Mouse (Mus musculus) MEL (cell line): ENCODE measurements at regions not wholly inside any gene's neighbourhood (a gene's known extent, or its start where the extent isn't known, plus 50 kb on each side); places are given as distances from the start of the nearest gene placed in this dataset.

ENCODE experiments used
- DNase-seq: peaks from one replicate; pipeline ENCODE4 v3.0.0; 2011; ENCODE audit warnings: low read depth, low spot score
- H3K27ac ChIP-seq: 2 replicates; pipeline ENCODE4 v1.5.1; 2012; ENCODE audit warnings: low read depth, mild to moderate bottlenecking, control low read depth, low read length, moderate library complexity; ENCODE audit not compliant: control insufficient read depth
- H3K27me3 ChIP-seq, 2 experiments: fragments of 150-350 bp in 1 of 2; sonication (generic) in 1 of 2; 2 replicates each; pipeline ENCODE4 v1.6.1; 2012; ENCODE audit warnings: low read length in 2 of 2, mild to moderate bottlenecking in 2 of 2, improper control_type of control experiment in 1 of 2, moderate library complexity in 1 of 2; ENCODE audit not compliant: insufficient read depth in 2 of 2, control insufficient read depth in 1 of 2
- H3K36me3 ChIP-seq, 2 experiments: 2 replicates each; pipeline ENCODE4 v1.6.1; 2012 to 2014; ENCODE audit warnings: low read length in 2 of 2, improper control_type of control experiment in 1 of 2, inconsistent platforms in 1 of 2, mild to moderate bottlenecking in 1 of 2; ENCODE audit not compliant: insufficient read depth in 2 of 2, control insufficient read depth in 1 of 2
- H3K4me1 ChIP-seq, 2 experiments: fragments of 150-350 bp in 1 of 2; sonication (generic) in 1 of 2; 2 replicates each; pipeline ENCODE4 v1.6.1; 2012; ENCODE audit warnings: low read length in 2 of 2, improper control_type of control experiment in 1 of 2, mild to moderate bottlenecking in 1 of 2; ENCODE audit not compliant: insufficient read depth in 2 of 2, control insufficient read depth in 1 of 2
- H3K4me3 ChIP-seq, 2 experiments: fragments of 150-350 bp in 1 of 2; sonication (generic) in 1 of 2; 2 replicates each; pipeline ENCODE4 v1.5.1; 2012; ENCODE audit warnings: low read depth in 2 of 2, low read length in 2 of 2, mild to moderate bottlenecking in 2 of 2, moderate library complexity in 2 of 2, control low read depth in 1 of 2, improper control_type of control experiment in 1 of 2; ENCODE audit not compliant: control insufficient read depth in 1 of 2, insufficient read depth in 1 of 2
- H3K79me2 ChIP-seq: 2 replicates; pipeline ENCODE4 v1.6.1; 2012; ENCODE audit warnings: mild to moderate bottlenecking, low read length, moderate library complexity; ENCODE audit not compliant: control insufficient read depth, poor library complexity, insufficient read depth
- H3K9ac ChIP-seq: 2 replicates; pipeline ENCODE4 v1.6.1; 2012; ENCODE audit warnings: low read depth, mild to moderate bottlenecking, control low read depth, low read length, moderate library complexity; ENCODE audit not compliant: control insufficient read depth, poor library complexity, severe bottlenecking
- H3K9me3 ChIP-seq: fragments of 150-350 bp; sonication (generic); replicated peaks from 2 replicates; pipeline ENCODE4 v1.6.1; 2012; ENCODE audit warnings: mild to moderate bottlenecking, low read length, improper control_type of control experiment, moderate library complexity; ENCODE audit not compliant: insufficient read depth
- CHD1 ChIP-seq: IDR thresholded peaks from 2 replicates; pipeline ENCODE4 v1.6.1; 2012; ENCODE audit warnings: low read depth, mild to moderate bottlenecking, inconsistent platforms, low read length, improper control_type of control experiment
- CHD2 ChIP-seq: IDR thresholded peaks from 2 replicates; pipeline ENCODE4 v1.6.1; 2011; ENCODE audit warnings: low read length, improper control_type of control experiment
- E2F4 ChIP-seq: IDR thresholded peaks from 2 replicates; pipeline ENCODE4 v1.6.1; 2011; ENCODE audit warnings: low read depth, low read length, improper control_type of control experiment, borderline replicate concordance
- ELF1 ChIP-seq: IDR thresholded peaks from 2 replicates; pipeline ENCODE4 v1.6.1; 2014; ENCODE audit warnings: low read depth, mild to moderate bottlenecking, inconsistent platforms, low read length, improper control_type of control experiment, moderate library complexity
- GABPA ChIP-seq: IDR thresholded peaks from 2 replicates; pipeline ENCODE4 v1.6.1; 2012; ENCODE audit warnings: low read depth, mild to moderate bottlenecking, inconsistent platforms, low read length, improper control_type of control experiment, moderate library complexity
- GATA1 ChIP-seq: IDR thresholded peaks from 2 replicates; pipeline ENCODE4 v1.6.1; 2011; ENCODE audit warnings: low read depth, low read length, improper control_type of control experiment
- JUND ChIP-seq: IDR thresholded peaks from 2 replicates; pipeline ENCODE4 v1.6.1; 2011; ENCODE audit warnings: low read depth, mild to moderate bottlenecking, improper control_type of control experiment, low read length
- MAZ ChIP-seq: IDR thresholded peaks from 2 replicates; pipeline ENCODE4 v1.6.1; 2012; ENCODE audit warnings: low read depth, mild to moderate bottlenecking, inconsistent platforms, low read length, improper control_type of control experiment
- MEF2A ChIP-seq: IDR thresholded peaks from 2 replicates; pipeline ENCODE4 v1.6.1; 2014; ENCODE audit warnings: low read depth, mild to moderate bottlenecking, inconsistent platforms, low read length, improper control_type of control experiment; ENCODE audit not compliant: poor library complexity, insufficient replicate concordance, severe bottlenecking; ENCODE audit errors: extremely low read depth
- MYC ChIP-seq: IDR thresholded peaks from 2 replicates; pipeline ENCODE4 v1.6.1; 2011; ENCODE audit warnings: low read depth, mild to moderate bottlenecking, low read length, improper control_type of control experiment, moderate library complexity
- NELFE ChIP-seq: IDR thresholded peaks from 2 replicates; pipeline ENCODE4 v1.6.1; 2011; ENCODE audit warnings: low read depth, low read length, improper control_type of control experiment
- NRF1 ChIP-seq: IDR thresholded peaks from 2 replicates; pipeline ENCODE4 v1.6.1; 2014; ENCODE audit warnings: low read depth, mild to moderate bottlenecking, inconsistent platforms, low read length, improper control_type of control experiment, moderate library complexity; ENCODE audit not compliant: poor library complexity, insufficient read depth, severe bottlenecking
- POLR2A ChIP-seq, 2 experiments: IDR thresholded peaks; 2 replicates each; pipeline ENCODE4 v1.6.1; 2011 to 2012; ENCODE audit warnings: low read length in 2 of 2, mild to moderate bottlenecking in 2 of 2, control low read depth in 1 of 2, improper control_type of control experiment in 1 of 2, low read depth in 1 of 2, moderate library complexity in 1 of 2; ENCODE audit not compliant: control insufficient read depth in 1 of 2, insufficient read depth in 1 of 2, poor library complexity in 1 of 2
- POLR2AphosphoS2 ChIP-seq: IDR thresholded peaks from 2 replicates; pipeline ENCODE4 v1.6.1; 2011; ENCODE audit warnings: low read length, improper control_type of control experiment
- POLR2AphosphoS5 ChIP-seq: IDR thresholded peaks from 2 replicates; pipeline ENCODE4 v1.6.1; 2012; ENCODE audit warnings: low read depth, borderline replicate concordance, mild to moderate bottlenecking, inconsistent platforms, low read length, moderate library complexity, mixed read lengths
- RCOR1 ChIP-seq: IDR thresholded peaks from 2 replicates; pipeline ENCODE4 v1.6.1; 2012; ENCODE audit warnings: low read depth, mild to moderate bottlenecking, inconsistent platforms, low read length, improper control_type of control experiment
- TBP ChIP-seq: IDR thresholded peaks from 2 replicates; pipeline ENCODE4 v1.8.0; 2011; ENCODE audit warnings: low read depth, low read length, improper control_type of control experiment
- UBTF ChIP-seq: IDR thresholded peaks from 2 replicates; pipeline ENCODE4 v1.6.1; 2012; ENCODE audit warnings: low read depth, mild to moderate bottlenecking, inconsistent platforms, low read length, improper control_type of control experiment, moderate library complexity, borderline replicate concordance; ENCODE audit not compliant: insufficient read depth
- ZC3H11A ChIP-seq: IDR thresholded peaks from 2 replicates; pipeline ENCODE4 v1.6.1; 2012; ENCODE audit warnings: low read depth, mild to moderate bottlenecking, inconsistent platforms, low read length, improper control_type of control experiment
- ZNF384 ChIP-seq: IDR thresholded peaks from 2 replicates; pipeline ENCODE4 v1.6.1; 2012; ENCODE audit warnings: low read depth, mild to moderate bottlenecking, inconsistent platforms, low read length, improper control_type of control experiment

DNA sequence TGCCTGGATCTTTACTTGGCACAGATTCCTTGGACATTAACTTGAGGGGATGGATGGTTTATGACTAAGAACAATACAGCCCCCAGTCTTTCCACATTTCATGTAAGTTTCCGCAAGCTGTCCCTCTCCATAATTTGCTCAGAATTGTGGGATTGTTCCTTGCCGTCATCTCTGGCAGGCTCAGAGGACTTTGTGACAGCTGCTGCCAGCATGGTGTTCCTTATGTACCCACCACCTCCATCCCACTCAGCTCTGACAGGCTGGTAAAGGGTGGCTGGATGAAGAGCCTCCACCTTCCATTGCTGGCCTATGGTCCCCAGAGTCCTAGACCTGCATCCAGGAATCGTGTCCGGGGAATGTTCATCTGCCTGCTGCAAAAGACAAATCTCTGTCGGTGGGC is 119.1 kb downstream of the Erv3 start:
- H3K4me3 ChIP-seq: no peak overlapping the region
- H3K27me3 ChIP-seq: peaks cover 0 to 1% of the 10 kb centered on the region in 2 experiments; a peak in 1 of 4 replicates
- no peak overlapping the region for H3K27ac ChIP-seq
- no peaks in the 10 kb centered on the region for H3K9me3 ChIP-seq
- no peaks in the 10 kb centered on the region for H3K36me3 ChIP-seq
- no peak for TF ChIP-seq CHD2
- no peak for TF ChIP-seq RCOR1
- TF ChIP-seq ZC3H11A: no peak
- TF ChIP-seq POLR2A (IDR thresholded peaks at IDR 0.05; ENCODE audit: control insufficient read depth in 1 of 2, insufficient read depth in 1 of 2, low read depth in 1 of 2, low read length in 2 of 2, poor library complexity in 1 of 2): no peak
- no peak for TF ChIP-seq NELFE
- no peak for TF ChIP-seq ELF1
- no peak for TF ChIP-seq MEF2A
- H3K79me2 ChIP-seq: no peaks in the 10 kb centered on the region
- no peak for DNase-seq
- no peak overlapping the region for H3K9ac ChIP-seq
- H3K4me1 ChIP-seq: no peaks in the 10 kb centered on the region

- no peak overlapping the region for H3K9ac ChIP-seq
- H3K4me1 ChIP-seq: no peaks in the 10 kb centered on the region
- TF ChIP-seq E2F4 (no peak), MAZ (no peak), NRF1 (no peak)
- no peaks in the 10 kb centered on the region for H3K9me3 ChIP-seq
- no peaks in the 10 kb centered on the region for H3K36me3 ChIP-seq
- peak; percentile 4 for DNase-seq
- peaks cover 0 to 2% of the 10 kb centered on the region in 2 experiments; a peak in 2 of 4 replicates for H3K27me3 ChIP-seq
- no peak overlapping the region for H3K27ac ChIP-seq
- H3K79me2 ChIP-seq: no peaks in the 10 kb centered on the region
- H3K4me3 ChIP-seq: no peak overlapping the region
Observed at GRCm38 (mm10) chr2:131739022-131739421, 120.5 kb downstream of the Erv3 start.

DNA sequence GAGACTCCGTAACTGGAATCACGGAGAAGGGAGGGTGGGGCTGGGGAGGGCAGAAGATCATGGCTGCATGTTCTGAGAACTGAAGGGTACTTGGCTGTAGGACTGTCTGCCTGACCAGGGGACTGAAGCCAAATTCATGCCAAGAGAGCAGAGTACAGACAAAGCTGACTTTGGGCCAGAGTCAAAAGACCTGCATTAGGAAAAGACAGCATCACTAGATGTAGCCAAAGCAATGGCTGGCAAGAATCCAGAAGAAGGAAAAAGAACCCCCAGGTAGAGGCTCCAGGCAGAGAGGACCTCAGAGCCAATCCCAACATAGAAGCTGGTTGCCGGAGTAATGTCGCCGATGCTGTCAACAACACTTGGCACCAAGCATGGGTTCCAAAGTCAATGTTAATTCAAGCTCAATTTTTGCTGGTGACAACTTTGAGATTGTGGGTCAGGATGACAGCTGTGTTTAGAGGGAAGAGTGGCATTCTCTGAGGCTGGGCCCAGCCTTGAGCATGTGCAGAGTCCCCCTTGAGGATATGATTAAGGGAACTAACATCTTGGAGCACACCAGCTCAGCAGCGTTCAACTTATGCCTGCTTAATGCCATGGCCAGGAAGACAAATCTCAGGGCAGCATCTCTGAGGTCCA is 124.7 kb downstream of the Erv3 start:
- no peaks in the 10 kb centered on the region for H3K79me2 ChIP-seq
- no peak overlapping the region for H3K9ac ChIP-seq
- no peak for TF ChIP-seq CHD1
- no peak for TF ChIP-seq JUND
- no peak for TF ChIP-seq UBTF
- TF ChIP-seq NRF1: no peak
- TF ChIP-seq ELF1: no peak
- no peak for TF ChIP-seq ZNF384
- TF ChIP-seq MYC: no peak
- no peak for TF ChIP-seq POLR2AphosphoS5
- no peak for TF ChIP-seq GABPA
- TF ChIP-seq POLR2AphosphoS2: no peak
- TF ChIP-seq POLR2A (IDR thresholded peaks at IDR 0.05; ENCODE audit: control insufficient read depth in 1 of 2, insufficient read depth in 1 of 2, low read depth in 1 of 2, low read length in 2 of 2, poor library complexity in 1 of 2): no peak
- TF ChIP-seq TBP: no peak
- TF ChIP-seq CHD2: no peak
- no peak for TF ChIP-seq ZC3H11A
- TF ChIP-seq GATA1: no peak
- TF ChIP-seq, all 39 proteins: peak for 0
- H3K9me3 ChIP-seq: no peaks in the 10 kb centered on the region
- H3K4me1 ChIP-seq: no peaks in the 10 kb centered on the region
- H3K36me3 ChIP-seq: no peaks in the 10 kb centered on the region
- peaks cover 0 to 2% of the 10 kb centered on the region in 2 experiments; a peak in 1 of 4 replicates for H3K27me3 ChIP-seq
- DNase-seq: no peak
- no peak overlapping the region for H3K4me3 ChIP-seq
- no peak overlapping the region for H3K27ac ChIP-seq
